Mouse (Mus musculus): ENCODE measurements around the gene Lrit3.

DNA sequence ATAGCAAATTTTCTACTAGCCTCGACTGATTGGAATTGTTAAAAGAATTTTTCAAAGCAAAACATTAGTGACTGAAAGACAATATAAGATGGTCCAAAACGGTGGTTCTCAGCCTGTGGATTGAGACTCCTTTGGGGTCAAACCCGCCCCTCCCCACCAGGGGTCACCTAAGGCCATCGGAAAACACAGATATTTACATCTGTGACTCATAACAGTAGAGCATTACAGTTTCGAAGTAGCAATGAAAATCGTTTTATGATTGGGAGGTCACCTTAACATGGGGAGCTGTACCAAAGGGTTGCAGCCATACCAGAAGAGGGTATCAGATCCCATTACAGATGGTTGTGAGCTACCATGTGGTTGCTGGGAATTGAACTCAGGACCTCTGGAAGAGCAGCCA is 32.6 kb downstream of the Lrit3 start:
- TF ChIP-seq CTCF (IDR thresholded peaks at IDR 0.05; ENCODE audit: control insufficient read depth, insufficient read depth, insufficient read length), result no peak
- no peak for TF ChIP-seq CEBPB (IDR thresholded peaks at IDR 0.05; ENCODE audit: low read depth)
- TF ChIP-seq MAX (IDR thresholded peaks at IDR 0.05), result no peak
- no peak for TF ChIP-seq FOSL1 (IDR thresholded peaks at IDR 0.05; ENCODE audit: insufficient read depth, low read length, poor library complexity, severe bottlenecking)
- no peak for TF ChIP-seq MYOD1 (IDR thresholded peaks at IDR 0.05; ENCODE audit: control insufficient read depth, insufficient read length, low read depth)
